Mouse (Mus musculus) heart, embryonic 16.5 days (tissue): ENCODE measurements at regions not wholly inside any gene's neighbourhood (a gene's known extent, or its start where the extent isn't known, plus 50 kb on each side); places are given as distances from the start of the nearest gene placed in this dataset.

ENCODE experiments used
- ATAC-seq: fragments of 200-750 bp; cut with Nextera tagmentation; replicated peaks from 2 replicates; pipeline ENCODE4 v1.8.0; 2017; ENCODE audit warnings: moderate number of reproducible peaks; ENCODE audit not compliant: insufficient read depth, low FRiP score; ENCODE audit errors: extremely low read depth
- H3K27ac ChIP-seq: fragments of 300-500 bp; sonication (generic); 2 replicates; pipeline ENCODE4 v1.5.1; 2014; ENCODE audit warnings: mild to moderate bottlenecking, low read length, control low read depth, moderate library complexity
- H3K27me3 ChIP-seq: fragments of 300-500 bp; sonication (generic); 2 replicates; pipeline ENCODE4 v1.6.1; 2014; ENCODE audit warnings: low read length, mixed read lengths; ENCODE audit not compliant: control insufficient read depth, insufficient read depth
- H3K36me3 ChIP-seq: fragments of 300-500 bp; sonication (generic); 2 replicates; pipeline ENCODE4 v1.6.1; 2014; ENCODE audit not compliant: control insufficient read depth, insufficient read depth
- H3K4me1 ChIP-seq: fragments of 300-500 bp; sonication (generic); 2 replicates; pipeline ENCODE4 v1.6.1; 2014; ENCODE audit warnings: low read length, mixed read lengths; ENCODE audit not compliant: control insufficient read depth, insufficient read depth
- H3K4me2 ChIP-seq: fragments of 300-500 bp; sonication (generic); 2 replicates; pipeline ENCODE4 v1.6.1; 2014; ENCODE audit warnings: low read depth, mild to moderate bottlenecking, control low read depth, low read length
- H3K4me3 ChIP-seq: fragments of 300-500 bp; sonication (generic); 2 replicates; pipeline ENCODE4 v1.5.1; 2014; ENCODE audit warnings: mild to moderate bottlenecking, control low read depth, low read length
- H3K9ac ChIP-seq: fragments of 300-500 bp; sonication (generic); 2 replicates; pipeline ENCODE4 v1.6.1; 2014; ENCODE audit warnings: low read length, control low read depth
- H3K9me3 ChIP-seq: fragments of 300-500 bp; sonication (generic); replicated peaks from 2 replicates; pipeline ENCODE4 v1.6.1; 2016; ENCODE audit warnings: low read length; ENCODE audit not compliant: control insufficient read depth
- WGBS: fragments of 180-500 bp; shearing (Covaris S2); extraction: QIAGEN DNeasy Blood & Tissue Kit; methylation state at CpG from one replicate; pipeline ENCODE4 v1.1.7; 2014; 5-methylcytosine and 5-hydroxymethylcytosine counted together

GRCm38 (mm10) chr10:87715874-87716600, 142.0 kb upstream of the Igf1 start:
- Histone ChIP-seq H3K9me3 (no peaks in the 10 kb centered on the region), H3K27me3 (no peaks in the 10 kb centered on the region), H3K4me3 (no peak overlapping the region), H3K4me2 (no peak overlapping the region), H3K9ac (no peak overlapping the region), H3K27ac (no peak overlapping the region), H3K36me3 (no peaks in the 10 kb centered on the region), H3K4me1 (peaks cover 11% of the 10 kb centered on the region)
- ATAC-seq: no peak
- 70% methylated on average over 6 of the region's 6 CpGs for WGBS

- H3K4me1 ChIP-seq: peaks cover under 1% of the 10 kb centered on the region; the same call in 1 of the 2 replicates
- no peak overlapping the region for H3K4me2 ChIP-seq
- no peak overlapping the region for H3K9ac ChIP-seq
- no peaks in the 10 kb centered on the region for H3K9me3 ChIP-seq
- no peaks in the 10 kb centered on the region for H3K27me3 ChIP-seq
- ATAC-seq: no peak
- H3K27ac ChIP-seq: no peak overlapping the region
- H3K4me3 ChIP-seq: no peak overlapping the region
- no peaks in the 10 kb centered on the region for H3K36me3 ChIP-seq
Observed at GRCm38 (mm10) chr10:87717156-87717555, 140.9 kb upstream of the Igf1 start.

- no peak overlapping the region for H3K9ac ChIP-seq
- no peaks in the 10 kb centered on the region for H3K4me1 ChIP-seq
- no peaks in the 10 kb centered on the region for H3K36me3 ChIP-seq
- H3K4me3 ChIP-seq: no peak overlapping the region
- 89% methylated on average over 7 of the region's 7 CpGs for WGBS
- H3K27ac ChIP-seq: no peak overlapping the region
- H3K4me2 ChIP-seq: no peak overlapping the region
- ATAC-seq: no peak
- H3K27me3 ChIP-seq: no peaks in the 10 kb centered on the region
- H3K9me3 ChIP-seq: no peaks in the 10 kb centered on the region
Observed at GRCm38 (mm10) chr10:87718491-87718890, 139.6 kb upstream of the Igf1 start.

GRCm38 (mm10) chr10:87719978-87720377, 138.1 kb upstream of the Igf1 start:
- Histone ChIP-seq H3K4me2 (no peak overlapping the region), H3K4me1 (no peaks in the 10 kb centered on the region), H3K36me3 (no peaks in the 10 kb centered on the region), H3K27ac (no peak overlapping the region), H3K9ac (no peak overlapping the region), H3K9me3 (no peaks in the 10 kb centered on the region), H3K4me3 (no peak overlapping the region), H3K27me3 (no peaks in the 10 kb centered on the region)
- ATAC-seq: no peak

- H3K27ac ChIP-seq: no peak overlapping the region
- ATAC-seq: no peak
- no peaks in the 10 kb centered on the region for H3K9me3 ChIP-seq
- no peak overlapping the region for H3K4me2 ChIP-seq
- no peaks in the 10 kb centered on the region for H3K36me3 ChIP-seq
- H3K9ac ChIP-seq: no peak overlapping the region
- H3K4me3 ChIP-seq: no peak overlapping the region
- 61% methylated on average over 3 of the region's 3 CpGs for WGBS
- no peaks in the 10 kb centered on the region for H3K4me1 ChIP-seq
- no peaks in the 10 kb centered on the region for H3K27me3 ChIP-seq
Observed at GRCm38 (mm10) chr10:87722244-87722643, 135.8 kb upstream of the Igf1 start.

GRCm38 (mm10) chr10:87732658-87733057, 125.4 kb upstream of the Igf1 start:
- no peak for ATAC-seq
- no peak overlapping the region for H3K9ac ChIP-seq

GRCm38 (mm10) chr10:87733241-87733640, 124.8 kb upstream of the Igf1 start:
- Histone ChIP-seq H3K4me1 (no peaks in the 10 kb centered on the region), H3K4me2 (no peak overlapping the region), H3K9me3 (no peaks in the 10 kb centered on the region), H3K27ac (no peak overlapping the region), H3K4me3 (no peak overlapping the region), H3K36me3 (no peaks in the 10 kb centered on the region), H3K9ac (no peak overlapping the region), H3K27me3 (no peaks in the 10 kb centered on the region)
- 64% methylated on average over 7 of the region's 7 CpGs for WGBS
- no peak for ATAC-seq

More at GRCm38 (mm10) chr10:87732658-87733057, 125.4 kb upstream of the Igf1 start:
- Histone ChIP-seq H3K4me3 (no peak overlapping the region), H3K36me3 (no peaks in the 10 kb centered on the region), H3K4me2 (no peak overlapping the region), H3K4me1 (no peaks in the 10 kb centered on the region), H3K27me3 (no peaks in the 10 kb centered on the region), H3K9me3 (no peaks in the 10 kb centered on the region), H3K27ac (no peak overlapping the region)
- 74% methylated on average over 1 of the region's 1 CpGs for WGBS

GRCm38 (mm10) chr10:87740323-87740722, 117.7 kb upstream of the Igf1 start:
- WGBS: 73% methylated on average over 8 of the region's 8 CpGs
- Histone ChIP-seq H3K4me3 (no peak overlapping the region), H3K27me3 (no peaks in the 10 kb centered on the region), H3K4me1 (no peaks in the 10 kb centered on the region), H3K27ac (no peak overlapping the region), H3K9me3 (no peaks in the 10 kb centered on the region), H3K9ac (no peak overlapping the region), H3K4me2 (no peak overlapping the region), H3K36me3 (no peaks in the 10 kb centered on the region)
- ATAC-seq: no peak

GRCm38 (mm10) chr10:87742766-87743165, 115.3 kb upstream of the Igf1 start:
- H3K4me3 ChIP-seq: no peak overlapping the region
- no peaks in the 10 kb centered on the region for H3K27me3 ChIP-seq
- no peak overlapping the region for H3K4me2 ChIP-seq
- ATAC-seq: no peak
- H3K9me3 ChIP-seq: no peaks in the 10 kb centered on the region
- H3K36me3 ChIP-seq: no peaks in the 10 kb centered on the region
- 79% methylated on average over 3 of the region's 3 CpGs for WGBS
- H3K27ac ChIP-seq: no peak overlapping the region
- no peak overlapping the region for H3K9ac ChIP-seq
- no peaks in the 10 kb centered on the region for H3K4me1 ChIP-seq
